Mouse (Mus musculus) ES-E14 (cell line): Measurements from ENCODE around the gene Chd1. TPM values are rescaled to one million over a fixed set of nuclear protein-coding genes. Genes with fewer than 3 reads are reported as not detected.
"Not testable (repeated sequence)": the region's sequence is repeated elsewhere in the genome, so short reads cannot be mapped to it uniquely, and the experiment has no call there.

Experiments used
- DNase-seq: peaks from one replicate; pipeline ENCODE4 v3.0.0-alpha.2; 2013; ENCODE audit warnings: low read depth, low spot score
- H3K27ac ChIP-seq: 2 replicates; pipeline ENCODE4 v1.5.1; 2012; ENCODE audit warnings: low read depth, mild to moderate bottlenecking, low read length, moderate library complexity, mixed read lengths; ENCODE audit not compliant: poor library complexity, insufficient read depth, severe bottlenecking
- H3K36me3 ChIP-seq: 2 replicates; pipeline ENCODE4 v1.6.1; 2012; ENCODE audit warnings: mild to moderate bottlenecking, low read length, moderate library complexity, mixed read lengths; ENCODE audit not compliant: control insufficient read depth, poor library complexity, insufficient read depth, severe bottlenecking
- H3K4me1 ChIP-seq, 2 experiments: fragments of 150-350 bp in 1 of 2; sonication (generic) in 1 of 2; 2 replicates each; pipeline ENCODE4 v1.6.1; 2012; ENCODE audit warnings: low read length in 2 of 2, mild to moderate bottlenecking in 1 of 2, mixed read lengths in 1 of 2; ENCODE audit not compliant: control insufficient read depth in 2 of 2, insufficient read depth in 2 of 2, poor library complexity in 1 of 2
- H3K4me3 ChIP-seq, 2 experiments: fragments of 150-350 bp in 1 of 2; sonication (generic) in 1 of 2; 2 replicates each; pipeline ENCODE4 v1.5.1; 2012; ENCODE audit warnings: low read length in 2 of 2, low read depth in 1 of 2, mild to moderate bottlenecking in 1 of 2, mixed read lengths in 1 of 2; ENCODE audit not compliant: insufficient read depth in 1 of 2, poor library complexity in 1 of 2, severe bottlenecking in 1 of 2
- H3K9ac ChIP-seq: 2 replicates; pipeline ENCODE4 v1.6.1; 2012; ENCODE audit warnings: low read depth, mild to moderate bottlenecking, low read length, mixed read lengths; ENCODE audit not compliant: poor library complexity, insufficient read depth, severe bottlenecking
- H3K9me3 ChIP-seq: fragments of 150-350 bp; sonication (generic); 2 replicates; pipeline ENCODE4 v1.6.1; 2012; ENCODE audit warnings: low read depth, mild to moderate bottlenecking, low read length; ENCODE audit not compliant: control insufficient read depth, insufficient read depth
- CHD2 ChIP-seq: IDR thresholded peaks from 2 replicates; pipeline ENCODE4 v1.6.1; 2014; ENCODE audit warnings: mild to moderate bottlenecking, low read depth, low read length, inconsistent platforms
- HCFC1 ChIP-seq: IDR thresholded peaks from 2 replicates; pipeline ENCODE4 v1.6.1; 2012; ENCODE audit warnings: low read length, inconsistent platforms, borderline replicate concordance; ENCODE audit not compliant: insufficient read depth
- MAFK ChIP-seq: IDR thresholded peaks from 2 replicates; pipeline ENCODE4 v1.6.1; 2014; ENCODE audit warnings: mild to moderate bottlenecking, low read depth, low read length, inconsistent platforms; ENCODE audit not compliant: insufficient read depth
- ZC3H11A ChIP-seq: IDR thresholded peaks from 2 replicates; pipeline ENCODE4 v1.6.1; 2012; ENCODE audit warnings: low read depth, mild to moderate bottlenecking, inconsistent platforms, low read length, borderline replicate concordance
- ZNF384 ChIP-seq: IDR thresholded peaks from 2 replicates; pipeline ENCODE4 v1.6.1; 2012; ENCODE audit warnings: low read depth, low read length, inconsistent platforms
- in situ Hi-C, 2 experiments: fragments of 600-800 bp; cut with MboI; formaldehyde crosslinking; loops; one replicate each; pipeline ENCODE4 v1.15.1; 2025; ENCODE audit warnings: low sequenced_read_pairs in 2 of 2, inconsistent platforms in 1 of 2; ENCODE audit not compliant: unreplicated experiment in 2 of 2
- total RNA-seq: library from RNA; depleted of rRNA; stranded (reverse); fragments of 300-350 nt; gene quantifications from 2 replicates; pipeline ENCODE4 v1.2.3, GENCODE M21; 2012

The Chd1 gene
- total RNA-seq, 1 experiment = 39.8 TPM

GRCm38 (mm10) chr17:15715013-15715902 is 10.5 kb downstream of the Chd1 start:
- Histone ChIP-seq H3K9ac (no peak overlapping the region), H3K4me3 (no peak overlapping the region), H3K4me1 (peaks cover 2 to 8% of the 10 kb centered on the region in 2 experiments; a peak in 3 of 4 replicates), H3K36me3 (peaks cover 5% of the 10 kb centered on the region; the same call in 1 of the 2 replicates), H3K9me3 (no peaks in the 10 kb centered on the region), H3K27ac (no peak overlapping the region)
- TF ChIP-seq ZC3H11A (no peak), CHD2 (no peak), HCFC1 (no peak), MAFK (no peak), ZNF384 (no peak)
- in situ Hi-C loops = no loop called here
- peak; percentile 34 for DNase-seq

- TF ChIP-seq MAFK = peak; percentile 91
- no peak for TF ChIP-seq HCFC1
- H3K36me3 ChIP-seq = peaks cover 5% of the 10 kb centered on the region; the same call in 1 of the 2 replicates
- DNase-seq = no peak
These were observed 11.2 kb downstream of the Chd1 start for GRCm38 (mm10) chr17:15715940-15716339.

GRCm38 (mm10) chr17:15720841-15721240 is 16.1 kb downstream of the Chd1 start:
- Histone ChIP-seq H3K27ac (no peak overlapping the region), H3K4me1 (peaks cover 2 to 5% of the 10 kb centered on the region in 2 experiments; a peak in 3 of 4 replicates), H3K36me3 (peaks cover 10% of the 10 kb centered on the region), H3K4me3 (no peak overlapping the region), H3K9ac (no peak overlapping the region), H3K9me3 (no peaks in the 10 kb centered on the region)
- TF ChIP-seq MAFK (no peak), CHD2 (no peak), HCFC1 (no peak), ZNF384 (no peak), ZC3H11A (no peak)
- in situ Hi-C loops = no loop called here
- no peak for DNase-seq

More at GRCm38 (mm10) chr17:15715940-15716339, 11.2 kb downstream of the Chd1 start:
- H3K27ac ChIP-seq = no peak overlapping the region
- in situ Hi-C loops = no loop called here
- H3K9me3 ChIP-seq = no peaks in the 10 kb centered on the region
- no peak overlapping the region for H3K4me3 ChIP-seq
- peaks cover 2 to 8% of the 10 kb centered on the region in 2 experiments; a peak in 3 of 4 replicates for H3K4me1 ChIP-seq
- no peak overlapping the region for H3K9ac ChIP-seq

GRCm38 (mm10) chr17:15723291-15723690 is 18.5 kb downstream of the Chd1 start:
- H3K4me3 ChIP-seq = no peak overlapping the region
- H3K9ac ChIP-seq = no peak overlapping the region
- H3K9me3 ChIP-seq = no peaks in the 10 kb centered on the region
- no peak for DNase-seq
- no peaks in the 10 kb centered on the region for H3K4me1 ChIP-seq
- peaks cover 25% of the 10 kb centered on the region for H3K36me3 ChIP-seq
- no peak for TF ChIP-seq ZNF384
- no peak for TF ChIP-seq HCFC1
- no peak for TF ChIP-seq ZC3H11A
- TF ChIP-seq MAFK = no peak
- TF ChIP-seq CHD2 = no peak
- in situ Hi-C loops = no loop called here
- no peak overlapping the region for H3K27ac ChIP-seq

DNA sequence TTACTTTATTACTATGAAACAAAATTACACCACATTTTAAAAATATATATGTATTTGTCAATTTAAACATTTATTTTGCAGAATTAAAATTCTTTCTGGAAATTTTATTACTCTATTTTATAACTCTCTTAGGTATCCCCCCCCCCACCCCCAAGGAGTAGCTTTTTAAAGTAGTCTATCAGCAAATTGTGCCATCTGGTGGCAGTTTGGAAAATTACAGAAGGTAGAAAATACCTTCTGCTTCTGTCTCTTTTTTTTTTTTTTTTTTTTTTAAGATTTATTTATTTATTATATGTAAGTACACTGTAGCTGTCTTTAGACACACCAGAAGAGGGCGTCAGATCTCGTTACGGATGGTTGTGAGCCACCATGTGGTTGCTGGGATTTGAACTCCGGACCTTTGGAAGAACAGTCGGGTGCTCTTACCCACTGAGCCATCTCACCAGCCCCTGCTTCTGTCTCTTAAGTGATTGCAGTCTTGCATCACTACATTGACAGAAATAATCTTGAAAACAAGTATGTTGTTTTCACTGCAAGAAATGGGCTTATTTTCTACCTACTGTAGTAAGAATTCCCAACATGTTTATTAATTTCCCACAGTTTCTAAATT is 19.2 kb downstream of the Chd1 start:
- H3K9me3 ChIP-seq, in situ Hi-C loops, H3K9ac ChIP-seq, H3K4me3 ChIP-seq, H3K27ac ChIP-seq, H3K4me1 ChIP-seq: not testable (repeated sequence)
- peaks cover 25% of the 10 kb centered on the region for H3K36me3 ChIP-seq
- DNase-seq = peak; percentile 27
